Mouse (Mus musculus) ES-Bruce4 (cell line): Measurements from ENCODE around the gene Adora1.

Experiments
- CTCF ChIP-seq: IDR thresholded peaks from one replicate; pipeline ENCODE4 v1.8.1; 2011; ENCODE audit warnings: low read depth, low read length
- EP300 ChIP-seq: IDR thresholded peaks from 2 replicates; pipeline ENCODE4 v1.6.1; 2011; ENCODE audit warnings: low read depth, low read length; ENCODE audit not compliant: insufficient read depth
- POLR2A ChIP-seq: IDR thresholded peaks from one replicate; pipeline ENCODE4 v1.8.1; 2011; ENCODE audit warnings: low read length; ENCODE audit not compliant: insufficient read depth

DNA sequence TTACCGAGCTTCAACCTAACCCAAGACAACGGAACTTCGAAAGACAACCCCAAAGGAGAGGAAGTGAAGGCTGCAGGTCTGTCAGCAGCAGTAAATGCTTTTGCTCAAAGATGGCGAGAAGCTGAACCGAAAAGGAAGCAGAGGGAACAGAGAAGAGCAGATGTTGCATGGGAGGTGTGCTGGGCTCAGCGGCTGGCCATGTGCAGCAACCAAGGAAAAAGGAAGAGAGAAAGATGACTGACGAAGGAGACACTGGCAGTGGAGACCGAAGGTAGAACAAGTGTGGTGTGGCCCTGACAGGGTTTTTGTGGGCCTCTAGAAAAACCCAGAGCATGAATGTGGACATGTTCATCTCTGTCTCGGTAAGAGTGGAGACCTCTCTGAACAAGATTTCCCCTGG, 5.5 kb upstream of the Adora1 start:
- no peak for TF ChIP-seq POLR2A
- no peak for TF ChIP-seq CTCF
- no peak for TF ChIP-seq EP300
